Mouse (Mus musculus): ENCODE measurements around the gene Rrp1b. TPM values are rescaled to one million over a fixed set of nuclear protein-coding genes. Genes with fewer than 3 reads are reported as not detected.

Gene Rrp1b
- polyA plus RNA-seq, 1 experiment from 2014 or later: 65.1 TPM

DNA sequence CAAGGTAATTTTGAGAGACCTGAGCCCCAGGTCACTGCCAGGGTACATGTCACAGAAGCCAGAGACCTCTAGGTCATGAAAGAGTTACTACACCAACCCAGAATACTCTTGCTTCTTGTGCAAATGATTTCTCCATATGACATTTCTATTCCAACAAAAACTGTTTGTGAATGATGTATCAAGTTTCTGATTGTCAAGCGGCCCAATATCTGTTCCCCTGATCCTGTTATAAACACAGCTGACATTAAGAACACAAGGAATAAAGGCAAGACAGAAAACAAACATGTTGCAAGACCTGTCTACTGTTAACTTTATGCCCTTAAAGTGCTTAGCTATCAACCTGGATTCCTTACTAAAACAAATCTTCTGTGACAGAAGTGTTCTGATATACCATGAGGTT, 37.5 kb upstream of the Rrp1b start:
- Histone ChIP-seq H3K27ac (replicated peaks; ENCODE audit: low read depth, low read length) (no peak overlapping the region), H3K27me3 (ENCODE audit: control insufficient read depth, insufficient read depth, low read length) (no peaks in the 10 kb centered on the region)
- WGBS: 57% methylated on average over 1 of the region's 1 CpGs

GRCm38 (mm10) chr17:32003251-32003650, 32.6 kb upstream of the Rrp1b start:
- no peak overlapping the region for H3K4me2 ChIP-seq (ENCODE audit: low read depth, low read length)
- DNase-seq (ENCODE audit: low spot score) (no peak), ATAC-seq (replicated peaks; ENCODE audit: insufficient number of reproducible peaks, low FRiP score, low TSS enrichment, low read depth) (no peak)
- no peaks in the 10 kb centered on the region for H3K4me1 ChIP-seq (ENCODE audit: control insufficient read depth, insufficient read depth, low read length)
- H3K9ac ChIP-seq (replicated peaks; ENCODE audit: low read length): no peak overlapping the region
- H3K9me3 ChIP-seq (replicated peaks; ENCODE audit: control insufficient read depth, low read length): no peaks in the 10 kb centered on the region
- 87% methylated on average over 3 of the region's 3 CpGs for WGBS
- no peaks in the 10 kb centered on the region for H3K36me3 ChIP-seq (replicated peaks; ENCODE audit: control insufficient read depth, insufficient read depth, low read depth, low read length)
- no peak overlapping the region for H3K27ac ChIP-seq (replicated peaks; ENCODE audit: low read depth, low read length)
- no peak overlapping the region for H3K4me3 ChIP-seq (ENCODE audit: low read depth, low read length)
- H3K27me3 ChIP-seq (ENCODE audit: control insufficient read depth, insufficient read depth, low read length): no peaks in the 10 kb centered on the region

More for the DNA sequence above, 37.5 kb upstream of the Rrp1b start:
- Histone ChIP-seq H3K4me2 (ENCODE audit: low read depth, low read length) (no peak overlapping the region), H3K9ac (replicated peaks; ENCODE audit: low read length) (no peak overlapping the region), H3K4me1 (ENCODE audit: control insufficient read depth, insufficient read depth, low read length) (no peaks in the 10 kb centered on the region), H3K4me3 (ENCODE audit: low read depth, low read length) (no peak overlapping the region), H3K36me3 (replicated peaks; ENCODE audit: control insufficient read depth, insufficient read depth, low read depth, low read length) (no peaks in the 10 kb centered on the region), H3K9me3 (replicated peaks; ENCODE audit: control insufficient read depth, low read length) (no peaks in the 10 kb centered on the region)
- ATAC-seq (replicated peaks; ENCODE audit: insufficient number of reproducible peaks, low FRiP score, low TSS enrichment, low read depth) (no peak), DNase-seq (ENCODE audit: low spot score) (no peak)

DNA sequence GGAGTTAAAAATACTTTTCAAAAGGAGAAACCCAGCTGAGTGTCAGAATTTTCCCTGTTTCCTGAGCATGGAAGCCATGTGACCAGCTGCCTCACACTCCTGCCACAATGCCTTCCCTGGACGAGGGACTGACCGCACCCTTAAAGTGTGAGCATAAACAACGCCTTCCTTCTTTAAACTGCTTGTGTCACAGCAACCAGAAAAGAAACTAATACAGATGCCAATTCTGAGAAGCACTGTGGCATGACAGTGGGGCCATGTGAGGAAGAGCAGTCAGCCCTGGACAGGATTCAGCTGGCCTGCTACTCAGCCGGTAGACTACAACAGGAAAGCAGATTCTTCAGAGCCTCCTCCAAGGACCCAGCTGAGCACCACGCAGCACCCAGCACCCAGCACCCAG, 29.1 kb upstream of the Rrp1b start:
- WGBS: 86% methylated on average over 5 of the region's 5 CpGs

DNA sequence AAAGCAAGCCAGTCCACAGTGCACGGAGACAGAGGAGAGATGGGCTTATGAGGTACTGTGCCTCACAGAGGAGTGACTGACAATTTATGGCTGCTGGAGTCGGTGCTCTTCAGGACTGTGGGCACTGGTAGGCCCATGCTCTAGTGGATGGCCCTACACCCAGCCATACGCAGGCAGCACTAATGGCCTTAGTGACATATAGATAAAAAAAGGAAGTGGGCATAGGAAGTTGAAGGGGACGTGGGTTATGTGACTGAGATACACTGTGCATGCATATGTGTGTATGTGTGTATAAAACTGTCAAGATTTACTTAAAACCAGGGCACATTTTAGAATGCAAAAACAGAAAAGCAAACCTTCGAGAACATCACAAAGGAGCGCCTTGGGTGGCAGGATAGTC, 24.2 kb upstream of the Rrp1b start:
- no peak overlapping the region for H3K27ac ChIP-seq (replicated peaks; ENCODE audit: low read depth, low read length)
- WGBS: 83% methylated on average over 6 of the region's 6 CpGs
- H3K36me3 ChIP-seq (replicated peaks; ENCODE audit: control insufficient read depth, insufficient read depth, low read depth, low read length): no peaks in the 10 kb centered on the region
- H3K4me2 ChIP-seq (ENCODE audit: low read depth, low read length): no peak overlapping the region
- no peaks in the 10 kb centered on the region for H3K9me3 ChIP-seq (replicated peaks; ENCODE audit: control insufficient read depth, low read length)
- DNase-seq (ENCODE audit: low spot score) (no peak), ATAC-seq (replicated peaks; ENCODE audit: insufficient number of reproducible peaks, low FRiP score, low TSS enrichment, low read depth) (no peak)
- H3K9ac ChIP-seq (replicated peaks; ENCODE audit: low read length): no peak overlapping the region
- no peaks in the 10 kb centered on the region for H3K4me1 ChIP-seq (ENCODE audit: control insufficient read depth, insufficient read depth, low read length)
- H3K4me3 ChIP-seq (ENCODE audit: low read depth, low read length): no peak overlapping the region
- H3K27me3 ChIP-seq (ENCODE audit: control insufficient read depth, insufficient read depth, low read length): no peaks in the 10 kb centered on the region

More for the DNA sequence above, 29.1 kb upstream of the Rrp1b start:
- Histone ChIP-seq H3K27ac (replicated peaks; ENCODE audit: low read depth, low read length) (no peak overlapping the region), H3K4me2 (ENCODE audit: low read depth, low read length) (no peak overlapping the region), H3K9me3 (replicated peaks; ENCODE audit: control insufficient read depth, low read length) (no peaks in the 10 kb centered on the region), H3K36me3 (replicated peaks; ENCODE audit: control insufficient read depth, insufficient read depth, low read depth, low read length) (no peaks in the 10 kb centered on the region), H3K9ac (replicated peaks; ENCODE audit: low read length) (no peak overlapping the region), H3K4me1 (ENCODE audit: control insufficient read depth, insufficient read depth, low read length) (no peaks in the 10 kb centered on the region), H3K4me3 (ENCODE audit: low read depth, low read length) (no peak overlapping the region), H3K27me3 (ENCODE audit: control insufficient read depth, insufficient read depth, low read length) (no peaks in the 10 kb centered on the region)
- no peak for ATAC-seq (replicated peaks; ENCODE audit: insufficient number of reproducible peaks, low FRiP score, low TSS enrichment, low read depth)
- no peak for DNase-seq (ENCODE audit: low spot score)

GRCm38 (mm10) chr17:32012254-32012653, 23.6 kb upstream of the Rrp1b start:
- H3K9me3 ChIP-seq (replicated peaks; ENCODE audit: control insufficient read depth, low read length): no peaks in the 10 kb centered on the region
- no peak overlapping the region for H3K9ac ChIP-seq (replicated peaks; ENCODE audit: low read length)
- H3K27ac ChIP-seq (replicated peaks; ENCODE audit: low read depth, low read length): no peak overlapping the region
- H3K4me1 ChIP-seq (ENCODE audit: control insufficient read depth, insufficient read depth, low read length): no peaks in the 10 kb centered on the region
- no peak overlapping the region for H3K4me3 ChIP-seq (ENCODE audit: low read depth, low read length)
- H3K27me3 ChIP-seq (ENCODE audit: control insufficient read depth, insufficient read depth, low read length): no peaks in the 10 kb centered on the region
- ATAC-seq (replicated peaks; ENCODE audit: insufficient number of reproducible peaks, low FRiP score, low TSS enrichment, low read depth): no peak
- no peaks in the 10 kb centered on the region for H3K36me3 ChIP-seq (replicated peaks; ENCODE audit: control insufficient read depth, insufficient read depth, low read depth, low read length)
- 57% methylated on average over 3 of the region's 3 CpGs for WGBS
- no peak overlapping the region for H3K4me2 ChIP-seq (ENCODE audit: low read depth, low read length)
- no peak for DNase-seq (ENCODE audit: low spot score)

GRCm38 (mm10) chr17:32013659-32014058, 22.2 kb upstream of the Rrp1b start:
- ATAC-seq (replicated peaks; ENCODE audit: insufficient number of reproducible peaks, low FRiP score, low TSS enrichment, low read depth): no peak
- Histone ChIP-seq H3K9me3 (replicated peaks; ENCODE audit: control insufficient read depth, low read length) (no peaks in the 10 kb centered on the region), H3K27ac (replicated peaks; ENCODE audit: low read depth, low read length) (no peak overlapping the region), H3K36me3 (replicated peaks; ENCODE audit: control insufficient read depth, insufficient read depth, low read depth, low read length) (no peaks in the 10 kb centered on the region), H3K27me3 (ENCODE audit: control insufficient read depth, insufficient read depth, low read length) (no peaks in the 10 kb centered on the region), H3K9ac (replicated peaks; ENCODE audit: low read length) (no peak overlapping the region), H3K4me2 (ENCODE audit: low read depth, low read length) (no peak overlapping the region), H3K4me3 (ENCODE audit: low read depth, low read length) (no peak overlapping the region), H3K4me1 (ENCODE audit: control insufficient read depth, insufficient read depth, low read length) (no peaks in the 10 kb centered on the region)
- no peak for DNase-seq (ENCODE audit: low spot score)

GRCm38 (mm10) chr17:32016481-32016880, 19.4 kb upstream of the Rrp1b start:
- WGBS: 87% methylated on average over 8 of the region's 8 CpGs
- no peaks in the 10 kb centered on the region for H3K4me1 ChIP-seq (ENCODE audit: control insufficient read depth, insufficient read depth, low read length)

DNA sequence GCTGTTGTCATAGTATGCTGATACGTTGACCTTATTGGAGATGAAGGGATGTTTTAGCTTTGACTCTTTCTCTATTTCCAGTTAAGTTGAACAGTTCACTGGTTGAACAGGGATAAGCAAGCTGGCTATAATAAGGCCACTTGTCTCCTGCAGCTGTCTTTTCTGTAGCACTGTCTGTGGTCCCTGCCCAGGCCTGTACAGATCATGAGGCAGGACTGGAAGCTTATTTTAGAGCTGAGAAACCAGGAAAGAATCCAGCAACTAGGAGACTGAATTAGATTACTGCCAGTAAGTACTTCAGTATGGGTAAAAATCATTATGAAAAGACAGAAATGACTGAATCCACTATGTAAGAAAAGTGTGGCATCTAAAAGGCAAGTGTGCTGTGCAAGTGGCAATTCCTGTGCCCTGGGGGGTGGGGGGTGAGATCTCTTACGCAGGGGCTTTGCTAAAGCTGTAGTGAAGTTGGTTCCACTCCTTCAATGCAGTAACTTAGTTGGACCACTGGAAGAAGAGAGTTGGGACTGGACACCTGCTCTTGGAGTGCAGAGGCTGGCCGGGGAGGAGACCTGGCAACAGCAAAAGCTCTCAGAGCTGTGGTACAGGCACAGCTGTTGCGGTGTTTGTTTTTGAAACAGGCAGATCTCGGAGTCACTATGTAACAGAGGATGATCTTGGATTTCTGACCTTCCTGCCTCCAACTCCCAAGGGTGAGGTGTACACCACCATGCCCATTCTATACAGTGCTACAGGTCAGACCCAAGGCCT, 17.6 kb upstream of the Rrp1b start:
- H3K27me3 ChIP-seq (ENCODE audit: control insufficient read depth, insufficient read depth, low read length): no peaks in the 10 kb centered on the region
- no peak overlapping the region for H3K4me3 ChIP-seq (ENCODE audit: low read depth, low read length)
- no peak overlapping the region for H3K9ac ChIP-seq (replicated peaks; ENCODE audit: low read length)
- H3K36me3 ChIP-seq (replicated peaks; ENCODE audit: control insufficient read depth, insufficient read depth, low read depth, low read length): no peaks in the 10 kb centered on the region
- DNase-seq (ENCODE audit: low spot score): no peak
- H3K4me2 ChIP-seq (ENCODE audit: low read depth, low read length): no peak overlapping the region
- no peaks in the 10 kb centered on the region for H3K9me3 ChIP-seq (replicated peaks; ENCODE audit: control insufficient read depth, low read length)
- no peaks in the 10 kb centered on the region for H3K4me1 ChIP-seq (ENCODE audit: control insufficient read depth, insufficient read depth, low read length)
- WGBS: 74% methylated on average over 5 of the region's 5 CpGs
- no peak overlapping the region for H3K27ac ChIP-seq (replicated peaks; ENCODE audit: low read depth, low read length)
- no peak for ATAC-seq (replicated peaks; ENCODE audit: insufficient number of reproducible peaks, low FRiP score, low TSS enrichment, low read depth)

More at GRCm38 (mm10) chr17:32016481-32016880, 19.4 kb upstream of the Rrp1b start:
- Histone ChIP-seq H3K4me3 (ENCODE audit: low read depth, low read length) (no peak overlapping the region), H3K4me2 (ENCODE audit: low read depth, low read length) (no peak overlapping the region), H3K36me3 (replicated peaks; ENCODE audit: control insufficient read depth, insufficient read depth, low read depth, low read length) (no peaks in the 10 kb centered on the region), H3K27ac (replicated peaks; ENCODE audit: low read depth, low read length) (no peak overlapping the region), H3K9ac (replicated peaks; ENCODE audit: low read length) (no peak overlapping the region), H3K9me3 (replicated peaks; ENCODE audit: control insufficient read depth, low read length) (no peaks in the 10 kb centered on the region), H3K27me3 (ENCODE audit: control insufficient read depth, insufficient read depth, low read length) (no peaks in the 10 kb centered on the region)
- ATAC-seq (replicated peaks; ENCODE audit: insufficient number of reproducible peaks, low FRiP score, low TSS enrichment, low read depth) (no peak), DNase-seq (ENCODE audit: low spot score) (no peak)
